Mouse (Mus musculus) hindbrain, embryonic 13.5 days (tissue): ENCODE measurements around the gene Gm7929. TPM values are rescaled to one million over a fixed set of nuclear protein-coding genes. Genes with fewer than 3 reads are reported as not detected.
"Not testable (repeated sequence)": the region's sequence is repeated elsewhere in the genome, so short reads cannot be mapped to it uniquely, and the experiment has no call there.

Experiments
- ATAC-seq: fragments of 200-750 bp; cut with Nextera tagmentation; 2 replicates; pipeline ENCODE4 v1.8.0; 2017; ENCODE audit warnings: moderate TSS enrichment; ENCODE audit not compliant: low FRiP score
- H3K27ac ChIP-seq: fragments of 300-500 bp; sonication (generic); 2 replicates; pipeline ENCODE4 v1.5.1; 2015; ENCODE audit warnings: inconsistent platforms, mild to moderate bottlenecking, moderate library complexity
- H3K27me3 ChIP-seq: fragments of 300-500 bp; sonication (generic); 2 replicates; pipeline ENCODE4 v1.6.1; 2015; ENCODE audit warnings: mild to moderate bottlenecking, inconsistent platforms
- H3K36me3 ChIP-seq: fragments of 300-500 bp; sonication (generic); 2 replicates; pipeline ENCODE4 v1.6.1; 2015; ENCODE audit warnings: mild to moderate bottlenecking, inconsistent platforms
- H3K4me1 ChIP-seq: fragments of 300-500 bp; sonication (generic); replicated peaks from 2 replicates; pipeline ENCODE4 v1.6.1; 2015; ENCODE audit warnings: inconsistent platforms
- H3K4me2 ChIP-seq: fragments of 300-500 bp; sonication (generic); 2 replicates; pipeline ENCODE4 v1.6.1; 2015; ENCODE audit warnings: inconsistent platforms, mild to moderate bottlenecking, moderate library complexity
- H3K4me3 ChIP-seq: fragments of 300-500 bp; sonication (generic); 2 replicates; pipeline ENCODE4 v1.5.1; 2015; ENCODE audit warnings: mild to moderate bottlenecking, inconsistent platforms
- H3K9ac ChIP-seq: fragments of 300-500 bp; sonication (generic); 2 replicates; pipeline ENCODE4 v1.6.1; 2015; ENCODE audit warnings: mild to moderate bottlenecking, inconsistent platforms
- H3K9me3 ChIP-seq: fragments of 300-500 bp; sonication (generic); 2 replicates; pipeline ENCODE4 v1.6.1; 2016; ENCODE audit warnings: inconsistent platforms
- WGBS: fragments of 180-500 bp; shearing (Covaris S2); methylation state at CpG from one replicate; pipeline ENCODE4 v1.1.7; 2015; 5-methylcytosine and 5-hydroxymethylcytosine counted together
- polyA plus RNA-seq: library from polyadenylated mRNA; unstranded; fragments of >200 nt; fragmentation: Nextera tagmentation; extraction: Ambion mirVana; gene quantifications from 2 replicates; pipeline ENCODE4 v1.2.1, GENCODE M21; 2015

The Gm7929 gene
- not detected in 2 replicates for polyA plus RNA-seq

DNA sequence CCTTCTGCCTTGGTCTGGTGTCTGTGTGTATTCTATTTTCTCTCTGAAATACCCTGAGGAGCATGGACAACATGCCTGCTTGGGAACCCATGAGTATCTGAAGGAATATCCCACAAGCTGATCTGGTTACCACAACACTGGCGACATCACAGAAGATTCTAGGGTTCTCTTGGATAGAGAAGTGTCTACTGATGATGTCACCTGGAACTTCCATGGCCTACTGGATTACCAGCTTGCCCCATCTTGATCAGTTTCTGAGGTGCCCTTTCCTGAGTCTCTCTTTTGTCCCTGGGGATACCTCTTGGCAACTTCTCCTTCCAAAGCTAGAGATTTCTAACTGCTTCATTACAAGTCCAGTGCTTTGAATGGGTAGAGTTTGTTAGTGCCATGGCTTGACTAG, at the start of gene Gm7929:
Gene Gm7929 (minus strand): TSS at position 101 of the 400 bp plus-strand sequence.
- H3K9me3 ChIP-seq, ATAC-seq: not testable (repeated sequence)
- 88% methylated on average over 1 of the region's 1 CpGs for WGBS

DNA sequence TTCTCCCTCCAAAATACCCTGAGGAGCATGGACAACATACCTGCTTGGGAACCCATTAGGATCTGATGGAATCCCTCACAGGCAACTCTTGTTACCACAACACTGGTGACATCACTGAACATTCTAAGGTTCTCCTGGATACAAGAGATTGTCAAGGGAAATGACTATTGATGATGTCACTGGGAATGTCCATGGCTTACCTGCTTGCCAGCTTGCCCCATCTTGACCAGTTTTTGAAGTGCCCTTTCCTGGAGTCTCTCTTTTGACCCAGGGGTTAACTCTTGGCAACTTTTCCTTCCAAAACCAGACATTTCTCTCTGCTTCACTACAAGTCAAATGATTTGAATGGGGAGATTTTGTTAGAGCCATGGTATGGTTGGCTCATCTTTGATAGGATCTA, 21.9 kb upstream of the Gm7929 start, which contains the start of gene Gm47189:
Gene Gm47189 (minus strand): TSS at position 101 of the 400 bp plus-strand sequence.
- H3K4me2 ChIP-seq, H3K9me3 ChIP-seq, H3K27me3 ChIP-seq, H3K36me3 ChIP-seq, H3K4me1 ChIP-seq, H3K27ac ChIP-seq, H3K4me3 ChIP-seq, H3K9ac ChIP-seq, ATAC-seq: not testable (repeated sequence)

More for the DNA sequence above, at the start of gene Gm7929:
- not testable (repeated sequence) for H3K9ac ChIP-seq, H3K4me1 ChIP-seq, H3K4me3 ChIP-seq, H3K27me3 ChIP-seq, H3K4me2 ChIP-seq, H3K36me3 ChIP-seq, H3K27ac ChIP-seq

DNA sequence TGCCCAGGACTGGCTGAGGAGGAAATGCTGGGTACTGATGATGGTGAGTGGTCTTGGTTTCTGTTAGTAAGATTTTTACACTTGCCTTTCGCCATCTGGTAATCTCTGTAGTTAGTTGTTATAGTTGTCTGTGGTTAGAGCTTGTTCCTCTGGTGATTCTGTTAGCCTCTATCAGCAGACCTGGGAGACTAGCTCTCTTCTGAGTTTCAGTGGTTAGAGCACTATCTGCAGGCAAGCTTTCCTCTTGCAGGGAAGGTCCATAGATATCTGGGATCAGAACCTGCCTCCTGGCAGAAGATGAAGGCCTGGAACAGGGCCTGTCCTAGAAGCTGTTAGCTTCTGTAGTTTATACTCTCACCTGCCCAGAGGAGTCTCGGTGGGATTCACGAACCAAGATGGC, 5.5 kb upstream of the Gm7929 start:
- not testable (repeated sequence) for H3K4me2 ChIP-seq, ATAC-seq, H3K36me3 ChIP-seq, H3K9ac ChIP-seq, H3K4me3 ChIP-seq, H3K9me3 ChIP-seq, H3K27ac ChIP-seq, H3K4me1 ChIP-seq, H3K27me3 ChIP-seq
- WGBS = 84% methylated on average over 3 of the region's 3 CpGs

DNA sequence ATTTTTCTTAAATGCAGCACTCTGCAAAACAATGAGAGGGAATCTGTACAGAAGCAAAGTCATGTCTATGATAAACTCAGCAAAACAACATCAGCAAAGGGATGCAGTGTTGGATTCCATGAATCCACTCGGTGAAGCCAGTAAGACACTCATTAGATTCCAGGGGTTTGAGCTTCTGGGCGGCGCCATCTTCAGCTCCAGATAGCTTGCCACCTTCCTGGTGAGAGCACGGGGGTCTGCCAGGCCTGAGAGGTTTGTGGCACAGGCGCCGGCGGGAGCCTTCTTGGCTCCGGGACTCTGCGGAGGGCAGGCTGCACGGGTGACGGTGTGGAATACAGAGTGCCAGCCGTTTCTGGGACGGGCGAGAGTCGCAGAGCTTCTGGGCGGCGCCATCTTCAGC, 27.0 kb downstream of the Gm7929 start:
- H3K4me2 ChIP-seq, H3K4me1 ChIP-seq, H3K27me3 ChIP-seq, ATAC-seq, H3K9ac ChIP-seq, H3K36me3 ChIP-seq, H3K27ac ChIP-seq, H3K4me3 ChIP-seq, H3K9me3 ChIP-seq: not testable (repeated sequence)
- whole genome bisulfite sequencing = 80% methylated on average over 17 of the region's 17 CpGs

DNA sequence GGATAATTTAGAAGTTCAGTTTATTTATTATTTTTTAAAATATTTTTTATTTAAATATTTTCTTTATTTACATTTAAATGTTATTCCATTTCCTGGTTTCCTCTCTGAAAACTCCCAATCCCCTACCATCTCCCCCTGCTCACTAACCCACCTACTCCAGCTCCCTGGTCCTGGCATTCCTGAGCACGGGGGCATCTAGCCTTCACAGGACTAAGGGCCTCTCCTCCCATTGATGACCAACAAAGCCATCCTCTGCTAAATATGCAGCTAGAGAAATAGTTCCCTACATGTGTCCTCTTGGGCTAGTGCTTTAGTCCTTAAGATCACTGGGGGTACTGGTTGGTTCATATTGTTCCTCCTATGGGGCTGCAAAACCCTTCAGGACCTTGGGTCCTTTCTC, 33.2 kb downstream of the Gm7929 start:
- not testable (repeated sequence) for H3K27ac ChIP-seq, H3K36me3 ChIP-seq, H3K4me3 ChIP-seq, H3K9me3 ChIP-seq, ATAC-seq, H3K4me1 ChIP-seq, H3K9ac ChIP-seq, H3K4me2 ChIP-seq, H3K27me3 ChIP-seq
- 79% methylated on average over 1 of the region's 1 CpGs for WGBS

DNA sequence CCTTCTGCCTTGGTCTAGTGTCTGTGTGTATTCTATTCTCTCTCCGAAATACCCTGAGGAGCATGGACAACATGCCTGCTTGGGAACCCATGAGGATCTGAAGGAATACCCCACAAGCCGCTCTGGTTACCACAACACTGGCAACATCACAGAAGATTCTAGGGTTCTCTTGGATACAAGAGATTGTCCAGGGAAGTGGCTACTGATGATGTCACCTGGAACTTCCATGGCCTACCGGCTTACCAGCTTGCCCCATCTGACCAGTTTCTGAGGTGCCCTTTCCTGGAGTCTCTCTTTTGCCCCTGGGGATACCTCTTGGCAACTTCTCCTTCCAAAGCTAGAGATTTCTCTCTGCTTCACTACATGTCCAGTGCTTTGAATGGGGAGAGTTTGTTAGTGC, 48.6 kb downstream of the Gm7929 start, which contains the start of gene Gm8068:
Gene Gm8068 (minus strand): TSS at position 101 of the 400 bp plus-strand sequence.
- H3K9ac ChIP-seq, H3K27me3 ChIP-seq, H3K4me2 ChIP-seq, H3K36me3 ChIP-seq, H3K4me1 ChIP-seq, H3K4me3 ChIP-seq, H3K27ac ChIP-seq, ATAC-seq, H3K9me3 ChIP-seq: not testable (repeated sequence)
- WGBS = no CpG with 5 or more reads among the region's 3 CpGs

Other genes starting within 250 kb of the Gm7929 start
- not detected in 2 replicates for gene Gm7970, start 195.0 kb downstream of the Gm7929 start, polyA plus RNA-seq
- gene 1700049E17Rik2, start 177.4 kb downstream of the Gm7929 start, polyA plus RNA-seq = not detected in 2 replicates
- gene Gm3072, start 126.0 kb downstream of the Gm7929 start, polyA plus RNA-seq = not detected in 2 replicates
- gene Gm3676, start 104.1 kb downstream of the Gm7929 start, polyA plus RNA-seq = not detected in 2 replicates
- not detected in 2 replicates for gene Gm8068, start 48.7 kb downstream of the Gm7929 start, polyA plus RNA-seq
- not detected in 2 replicates for gene Gm47189, start 21.8 kb upstream of the Gm7929 start, polyA plus RNA-seq
- not detected in 2 replicates for gene Gm7980, start 156.7 kb upstream of the Gm7929 start, polyA plus RNA-seq
- not detected in 2 replicates for gene 1700049E17Rik1, start 174.3 kb upstream of the Gm7929 start, polyA plus RNA-seq
- gene 1700024B05Rik, start 193.4 kb upstream of the Gm7929 start, polyA plus RNA-seq = not detected in 2 replicates
- not detected in 2 replicates for gene Gm6401, start 217.3 kb upstream of the Gm7929 start, polyA plus RNA-seq
- not detected in 2 replicates for gene Gm3543, start 232.7 kb upstream of the Gm7929 start, polyA plus RNA-seq